Mouse (Mus musculus) ES-Bruce4 (cell line): ENCODE measurements at regions not wholly inside any gene's neighbourhood (a gene's known extent, or its start where the extent isn't known, plus 50 kb on each side); places are given as distances from the start of the nearest gene placed in this dataset.

Source experiments
- CTCF ChIP-seq: IDR thresholded peaks from one replicate; pipeline ENCODE4 v1.8.1; 2011; ENCODE audit warnings: low read depth, low read length
- EP300 ChIP-seq: IDR thresholded peaks from 2 replicates; pipeline ENCODE4 v1.6.1; 2011; ENCODE audit warnings: low read depth, low read length; ENCODE audit not compliant: insufficient read depth

DNA sequence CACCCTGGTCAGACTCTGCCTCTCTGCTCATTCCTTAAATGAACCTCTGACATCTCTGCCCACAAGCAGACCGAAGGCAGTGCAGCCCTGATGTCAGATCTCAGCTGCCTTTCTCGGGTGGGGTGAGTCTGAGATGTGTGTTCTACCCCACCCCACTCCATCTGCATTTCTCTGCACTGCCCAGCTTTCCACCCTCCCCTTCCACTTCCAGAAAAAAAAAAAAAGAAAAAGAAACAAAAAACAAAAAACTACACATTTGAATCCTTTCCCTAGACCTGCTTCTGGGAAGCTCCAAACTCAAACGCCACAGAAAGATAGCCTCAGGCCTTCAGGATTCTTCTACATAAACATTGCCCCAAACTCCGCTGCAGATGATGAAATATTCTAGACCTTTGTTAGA lies 72.8 kb upstream of the Zfp706 start:
- TF ChIP-seq CTCF (no peak), EP300 (no peak)
